Mouse (Mus musculus): ENCODE results near the gene Ccl2. TPM values are rescaled to one million over a fixed set of nuclear protein-coding genes. Genes with fewer than 3 reads are reported as not detected.

Ccl2 gene
- polyA plus RNA-seq, 1 experiment from 2014 or later: 1.8 TPM

DNA sequence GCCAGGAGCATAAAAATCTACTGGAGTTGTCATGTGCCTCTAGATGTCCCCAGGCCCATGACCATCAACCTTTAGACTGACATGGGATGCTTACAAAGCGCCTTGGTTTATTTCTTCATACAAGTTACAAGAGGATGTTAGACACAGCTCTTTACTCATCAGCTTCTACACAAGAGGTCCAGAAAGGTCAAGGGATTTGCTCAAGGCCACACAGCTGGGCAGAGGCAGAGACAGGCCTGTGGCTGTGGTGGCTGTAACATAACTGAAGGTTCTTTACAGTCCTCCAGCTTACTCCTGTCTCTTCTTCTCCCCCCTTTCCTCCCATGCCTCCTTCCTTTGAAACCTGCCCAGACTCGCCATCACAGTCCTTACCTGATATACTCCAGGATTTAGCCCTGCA is 5.2 kb upstream of the Ccl2 start:
- ATAC-seq (no peak), DNase-seq (no peak)
- Histone ChIP-seq H3K4me2 (ENCODE audit: low read depth, low read length) (no peak overlapping the region), H3K9ac (replicated peaks) (no peak overlapping the region), H3K4me3 (ENCODE audit: low read depth, low read length) (no peak overlapping the region), H3K4me1 (ENCODE audit: insufficient read depth) (no peaks in the 10 kb centered on the region), H3K9me3 (ENCODE audit: low read length) (no peaks in the 10 kb centered on the region), H3K36me3 (replicated peaks; ENCODE audit: insufficient read depth, low read length) (no peaks in the 10 kb centered on the region), H3K27ac (ENCODE audit: low read depth) (no peak overlapping the region), H3K27me3 (ENCODE audit: insufficient read depth, low read length) (no peaks in the 10 kb centered on the region)
- TF ChIP-seq CTCF (IDR thresholded peaks at IDR 0.05; ENCODE audit: low read depth) (no peak), EP300 (IDR thresholded peaks at IDR 0.05; ENCODE audit: low read depth) (no peak)
- 64% methylated on average over 2 of the region's 2 CpGs for WGBS (ENCODE audit: insufficient replicate concordance)

DNA sequence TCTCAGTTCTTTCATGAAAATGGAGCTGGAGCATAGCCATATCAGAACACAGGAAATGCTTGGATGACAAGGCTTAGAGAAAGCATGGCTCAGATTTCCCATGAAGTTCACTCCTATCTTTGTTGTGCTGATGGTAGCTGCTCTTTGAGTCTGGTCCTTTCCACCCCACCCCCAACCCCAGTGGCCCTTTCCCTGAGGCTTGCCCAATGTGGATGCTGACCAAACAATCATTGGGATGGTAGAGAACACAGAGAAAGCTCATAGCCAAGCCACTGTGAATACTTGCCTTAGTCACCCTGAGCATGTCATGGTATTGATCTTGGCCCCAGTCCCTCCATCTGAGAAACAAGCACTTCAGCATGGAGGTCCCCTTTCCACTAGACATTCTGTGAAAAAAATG is 3.2 kb upstream of the Ccl2 start:
- H3K4me3 ChIP-seq (ENCODE audit: low read depth, low read length): no peak overlapping the region
- no peak for TF ChIP-seq CTCF (IDR thresholded peaks at IDR 0.05; ENCODE audit: low read depth)
- no peak for TF ChIP-seq EP300 (IDR thresholded peaks at IDR 0.05; ENCODE audit: low read depth)
- no peaks in the 10 kb centered on the region for H3K9me3 ChIP-seq (ENCODE audit: low read length)
- no peaks in the 10 kb centered on the region for H3K4me1 ChIP-seq (ENCODE audit: insufficient read depth)
- ATAC-seq (no peak), DNase-seq (no peak)
- H3K27me3 ChIP-seq (ENCODE audit: insufficient read depth, low read length): no peaks in the 10 kb centered on the region
- no peak overlapping the region for H3K4me2 ChIP-seq (ENCODE audit: low read depth, low read length)
- H3K36me3 ChIP-seq (replicated peaks; ENCODE audit: insufficient read depth, low read length): no peaks in the 10 kb centered on the region
- peak overlapping the region; percentile 57 for H3K27ac ChIP-seq (ENCODE audit: low read depth)
- no peak overlapping the region for H3K9ac ChIP-seq (replicated peaks)

DNA sequence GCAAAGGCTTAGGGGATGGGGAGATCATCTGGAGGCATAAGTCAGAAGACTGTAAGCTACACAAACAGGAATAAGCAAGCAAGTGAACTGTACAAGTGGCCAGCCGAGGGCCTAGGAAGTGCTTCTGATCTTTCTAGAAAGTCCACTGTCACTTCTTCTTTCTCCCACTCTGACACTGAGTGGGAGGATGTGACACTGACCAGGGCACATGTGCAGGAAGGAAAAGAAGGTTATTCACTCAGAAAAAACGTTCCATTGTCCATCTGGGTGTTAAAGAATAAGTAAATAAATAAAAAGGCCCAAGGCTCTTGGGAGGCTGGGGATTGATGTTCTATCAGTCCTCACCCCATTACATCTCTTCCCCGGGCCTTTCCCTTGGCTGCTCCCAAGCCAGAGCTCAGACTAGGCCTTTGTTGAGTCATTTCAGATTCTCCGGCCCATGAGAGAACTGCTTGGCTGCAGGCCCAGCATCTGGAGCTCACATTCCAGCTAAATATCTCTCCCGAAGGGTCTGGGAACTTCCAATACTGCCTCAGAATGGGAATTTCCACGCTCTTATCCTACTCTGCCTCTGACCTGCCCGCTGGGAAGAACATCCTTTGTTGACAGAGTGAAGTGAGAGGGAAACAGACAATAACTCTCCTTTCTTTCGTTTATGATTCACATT is 2.6 kb upstream of the Ccl2 start:
- H3K36me3 ChIP-seq (replicated peaks; ENCODE audit: insufficient read depth, low read length): no peaks in the 10 kb centered on the region
- H3K27me3 ChIP-seq (ENCODE audit: insufficient read depth, low read length): no peaks in the 10 kb centered on the region
- peak; percentile 19 for DNase-seq
- ATAC-seq: no peak
- no peaks in the 10 kb centered on the region for H3K4me1 ChIP-seq (ENCODE audit: insufficient read depth)
- peak overlapping the region; percentile 57 for H3K27ac ChIP-seq (ENCODE audit: low read depth)
- H3K9me3 ChIP-seq (ENCODE audit: low read length): no peaks in the 10 kb centered on the region
- H3K4me2 ChIP-seq (ENCODE audit: low read depth, low read length): no peak overlapping the region
- H3K4me3 ChIP-seq (ENCODE audit: low read depth, low read length): no peak overlapping the region
- no peak overlapping the region for H3K9ac ChIP-seq (replicated peaks)
- no peak for TF ChIP-seq EP300 (IDR thresholded peaks at IDR 0.05; ENCODE audit: low read depth)
- no peak for TF ChIP-seq CTCF (IDR thresholded peaks at IDR 0.05; ENCODE audit: low read depth)
- WGBS (ENCODE audit: insufficient replicate concordance): 50% methylated on average over 8 of the region's 8 CpGs

DNA sequence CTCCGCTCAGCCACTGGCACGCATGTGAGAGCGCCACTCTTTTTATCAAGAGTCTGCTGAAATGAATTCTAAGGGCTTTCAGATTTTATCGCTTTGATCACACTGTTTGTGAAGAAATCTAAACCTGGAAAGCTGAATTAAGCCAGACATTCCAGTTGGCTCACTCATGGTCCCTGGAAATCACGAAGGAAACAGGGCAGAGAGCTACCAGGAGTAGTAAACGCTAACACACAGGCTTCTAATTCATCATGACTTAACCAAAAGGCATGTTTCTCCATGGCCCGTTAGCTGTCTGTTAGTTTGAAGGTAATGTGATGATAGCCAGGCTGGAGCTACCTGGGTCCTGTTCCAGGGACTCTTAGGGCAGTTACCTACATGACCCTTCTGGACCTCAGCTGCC is 925 bp upstream of the Ccl2 start:
- 81% methylated on average over 7 of the region's 7 CpGs for WGBS (ENCODE audit: insufficient replicate concordance)
- Histone ChIP-seq H3K9me3 (ENCODE audit: low read length) (no peaks in the 10 kb centered on the region), H3K27me3 (ENCODE audit: insufficient read depth, low read length) (no peaks in the 10 kb centered on the region), H3K4me1 (ENCODE audit: insufficient read depth) (no peaks in the 10 kb centered on the region), H3K36me3 (replicated peaks; ENCODE audit: insufficient read depth, low read length) (no peaks in the 10 kb centered on the region), H3K4me3 (ENCODE audit: low read depth, low read length) (no peak overlapping the region), H3K4me2 (ENCODE audit: low read depth, low read length) (no peak overlapping the region), H3K9ac (replicated peaks) (no peak overlapping the region), H3K27ac (ENCODE audit: low read depth) (no peak overlapping the region)
- ATAC-seq: no peak
- no peak for TF ChIP-seq EP300 (IDR thresholded peaks at IDR 0.05; ENCODE audit: low read depth)
- no peak for TF ChIP-seq CTCF (IDR thresholded peaks at IDR 0.05; ENCODE audit: low read depth)
- DNase-seq: no peak

DNA sequence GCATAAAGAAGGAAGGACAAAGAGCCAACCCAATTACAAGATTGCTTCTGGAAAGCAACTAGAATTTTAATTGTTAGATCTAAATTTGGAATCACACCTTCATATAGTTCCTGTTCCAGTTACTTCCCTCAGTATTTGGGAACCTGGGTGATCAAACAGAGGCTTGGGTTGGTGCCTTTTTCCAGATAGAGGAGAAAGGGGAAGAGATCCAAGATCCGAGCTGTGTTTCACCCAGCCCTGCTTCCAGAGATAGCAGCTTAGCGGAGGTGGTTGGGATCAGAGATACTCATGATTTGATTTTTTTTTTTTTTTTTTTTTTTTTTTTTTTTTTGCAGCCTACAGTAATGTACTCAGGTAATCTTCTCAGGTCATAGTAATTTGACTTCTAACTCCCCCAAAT is 486 bp downstream of the Ccl2 start:
- H3K4me3 ChIP-seq (ENCODE audit: low read depth, low read length): no peak overlapping the region
- no peak for TF ChIP-seq CTCF (IDR thresholded peaks at IDR 0.05; ENCODE audit: low read depth)
- TF ChIP-seq EP300 (IDR thresholded peaks at IDR 0.05; ENCODE audit: low read depth): no peak
- no peak for DNase-seq
- no peaks in the 10 kb centered on the region for H3K36me3 ChIP-seq (replicated peaks; ENCODE audit: insufficient read depth, low read length)
- no peak overlapping the region for H3K27ac ChIP-seq (ENCODE audit: low read depth)
- no peaks in the 10 kb centered on the region for H3K27me3 ChIP-seq (ENCODE audit: insufficient read depth, low read length)
- no peak overlapping the region for H3K4me2 ChIP-seq (ENCODE audit: low read depth, low read length)
- 78% methylated on average over 2 of the region's 2 CpGs for WGBS (ENCODE audit: insufficient replicate concordance)
- no peak for ATAC-seq
- H3K4me1 ChIP-seq (ENCODE audit: insufficient read depth): no peaks in the 10 kb centered on the region
- H3K9me3 ChIP-seq (ENCODE audit: low read length): no peaks in the 10 kb centered on the region
- H3K9ac ChIP-seq (replicated peaks): no peak overlapping the region

DNA sequence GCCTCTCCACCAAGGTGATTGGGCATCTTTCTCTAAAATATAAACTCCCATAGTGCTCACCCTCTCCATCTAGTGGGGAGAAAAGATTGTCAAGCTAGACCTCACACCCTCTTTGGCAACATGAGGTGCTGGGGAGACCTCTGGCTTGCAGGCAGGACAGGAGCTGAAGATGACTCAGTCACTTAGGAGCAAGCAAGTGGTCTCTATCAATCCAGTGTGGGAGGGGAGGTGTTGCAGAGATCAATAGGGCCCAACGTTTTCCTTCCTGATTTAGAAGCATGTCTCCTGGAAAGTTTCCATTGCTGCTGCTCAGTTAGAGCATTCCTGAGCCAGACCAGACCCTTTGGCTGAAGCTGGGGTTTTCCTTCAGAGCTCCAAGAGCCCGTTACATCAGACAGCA is 3.2 kb downstream of the Ccl2 start, which contains the start of gene Gm17268:
Gm17268 (minus strand) TSS at position 28 of the 400 bp plus-strand sequence.
- WGBS (ENCODE audit: insufficient replicate concordance): 27% methylated on average over 2 of the region's 2 CpGs
- Histone ChIP-seq H3K9me3 (ENCODE audit: low read length) (no peaks in the 10 kb centered on the region), H3K9ac (replicated peaks) (no peak within 1 kb of the TSS), H3K4me3 (ENCODE audit: low read depth, low read length) (no peak within 1 kb of the TSS), H3K4me2 (ENCODE audit: low read depth, low read length) (no peak within 1 kb of the TSS), H3K27me3 (ENCODE audit: insufficient read depth, low read length) (no peaks in the 10 kb centered on the region), H3K4me1 (ENCODE audit: insufficient read depth) (no peaks in the 10 kb centered on the region), H3K27ac (ENCODE audit: low read depth) (no peak within 1 kb of the TSS), H3K36me3 (replicated peaks; ENCODE audit: insufficient read depth, low read length) (no peaks in the 10 kb centered on the region)
- ATAC-seq (no peak), DNase-seq (no peak)
- TF ChIP-seq CTCF (IDR thresholded peaks at IDR 0.05; ENCODE audit: low read depth) (0 out of 2 replicates have a peak, but pooled peaks have one; percentile 25), EP300 (IDR thresholded peaks at IDR 0.05; ENCODE audit: low read depth) (no peak)

Data from liver, postnatal 0 days (tissue).